Mouse (Mus musculus) adrenal gland, postnatal 25 days (tissue): ENCODE measurements around the gene Cmc2. TPM values are rescaled to one million over a fixed set of nuclear protein-coding genes. Genes with fewer than 3 reads are reported as not detected.
A peak's percentile ranks its signal among the peaks of the same experiment; 100 is the strongest.

Experiments
- DNase-seq: peaks from one replicate; pipeline ENCODE4 v3.0.0; 2021; ENCODE audit warnings: mixed read lengths
- long read RNA-seq: library from polyadenylated mRNA; stranded (forward); transcript quantifications from one replicate; pipeline ENCODE4 v2.0.0, GENCODE M21; 2021
- total RNA-seq: library from RNA; stranded (reverse); gene quantifications from 2 replicates; pipeline ENCODE4 v1.2.3, GENCODE M21; 2021

Cmc2 gene
- 50.7 and 55.5 TPM in 2 replicates for total RNA-seq
- long read RNA-seq, transcript Cmc2-205 (4 exons, 1,459 nt), result major isoform, 20 of 29 reads
- long read RNA-seq, partial matches to known transcripts, result 0 of 29 reads
- long read RNA-seq, other reads (novel, unspliced or antisense), result 4 of 29 reads

- DNase-seq, result peak; percentile 92
Observed at GRCm38 (mm10) chr8:116921337-116922059, at the start of gene Cmc2, which contains the start of gene Cenpn. Cmc2 (minus strand) TSS chr8:116921455. Cenpn (plus strand) TSS chr8:116921730.

GRCm38 (mm10) chr8:116969531-116969930 is 48.3 kb upstream of the Cmc2 start:
- no peak for DNase-seq

DNA sequence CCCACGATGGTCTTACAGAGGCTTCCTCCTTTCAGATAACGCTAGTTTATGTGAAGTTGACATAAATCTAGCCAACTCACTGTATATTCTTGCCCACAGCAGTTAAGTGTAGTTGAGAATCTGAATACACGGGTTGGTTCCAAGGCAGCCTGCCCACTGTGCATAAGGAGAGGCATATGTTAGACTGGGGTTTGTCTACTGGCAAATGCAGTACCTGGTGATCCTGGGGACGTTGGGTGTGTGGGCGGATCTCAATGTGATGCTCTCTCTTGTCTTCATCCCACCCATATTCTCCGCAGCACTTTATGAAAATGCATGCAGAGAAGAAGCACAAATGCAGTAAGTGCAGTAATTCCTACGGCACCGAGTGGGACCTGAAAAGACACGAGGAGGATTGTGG is 33.2 kb upstream of the Cmc2 start:
- DNase-seq, result no peak

DNA sequence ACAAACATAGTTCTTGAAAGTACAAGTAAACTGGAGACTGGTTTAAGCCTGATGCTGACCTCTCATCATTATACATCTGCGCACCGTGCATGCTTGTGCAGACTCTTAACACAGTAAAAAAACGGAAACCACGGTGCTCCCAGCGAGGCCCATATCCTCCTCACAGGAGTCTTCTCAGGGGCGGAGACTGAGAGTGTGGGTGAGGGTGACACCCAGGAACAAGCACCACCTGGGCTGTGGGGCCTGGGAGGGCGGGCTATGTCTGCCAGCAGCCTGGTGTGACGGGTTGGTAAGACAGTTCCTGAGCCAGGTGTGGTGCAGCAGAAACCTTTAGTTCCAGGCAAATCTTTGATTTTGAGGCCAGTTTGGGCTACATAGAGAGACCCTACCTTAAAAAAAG is 31.2 kb upstream of the Cmc2 start:
- no peak for DNase-seq

GRCm38 (mm10) chr8:116951778-116952177 is 30.5 kb upstream of the Cmc2 start:
- DNase-seq, result no peak

DNA sequence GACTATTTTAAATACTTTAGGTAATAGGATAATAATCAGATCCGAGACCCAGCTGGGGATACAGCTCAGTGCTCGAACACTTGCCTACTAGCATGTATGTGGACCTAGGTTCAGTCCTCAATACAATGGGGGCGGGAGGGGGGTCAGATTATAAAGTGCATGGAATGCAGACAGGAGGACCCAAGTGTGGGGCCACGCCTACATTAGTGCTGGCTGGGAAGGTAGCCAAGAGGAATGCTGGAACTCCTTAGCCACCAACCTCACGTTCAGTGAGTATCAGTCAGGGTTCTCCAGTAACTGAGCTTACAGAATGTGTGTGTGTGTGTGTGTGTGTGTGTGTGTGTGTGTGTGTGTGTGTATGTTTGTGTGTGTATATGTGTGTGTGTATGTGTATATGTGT is 30.1 kb upstream of the Cmc2 start:
- DNase-seq, result no peak

GRCm38 (mm10) chr8:116947589-116947988 is 26.3 kb upstream of the Cmc2 start:
- no peak for DNase-seq

DNA sequence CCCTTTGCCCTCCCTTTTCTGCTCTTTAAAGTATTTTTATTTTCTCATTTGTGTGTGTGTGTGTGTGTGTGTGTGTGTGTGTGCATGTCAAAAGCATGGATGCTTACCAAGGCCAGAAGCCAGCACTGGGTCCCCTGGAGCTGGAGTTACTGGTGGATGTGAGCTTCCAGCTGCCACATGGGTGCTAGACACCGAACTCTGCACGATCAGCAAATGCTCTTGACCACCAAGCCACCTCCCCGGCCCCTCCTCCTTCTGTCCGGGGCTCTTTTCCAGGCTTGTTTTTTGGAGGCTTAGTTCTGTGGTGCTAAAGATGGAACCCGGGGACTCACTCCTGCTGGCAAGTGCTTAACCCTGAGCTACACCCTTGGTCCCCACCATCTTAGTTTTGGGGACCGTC is 25.6 kb upstream of the Cmc2 start:
- DNase-seq, result no peak

- no peak for DNase-seq
Observed at GRCm38 (mm10) chr8:116946268-116946838, 25.1 kb upstream of the Cmc2 start.

DNA sequence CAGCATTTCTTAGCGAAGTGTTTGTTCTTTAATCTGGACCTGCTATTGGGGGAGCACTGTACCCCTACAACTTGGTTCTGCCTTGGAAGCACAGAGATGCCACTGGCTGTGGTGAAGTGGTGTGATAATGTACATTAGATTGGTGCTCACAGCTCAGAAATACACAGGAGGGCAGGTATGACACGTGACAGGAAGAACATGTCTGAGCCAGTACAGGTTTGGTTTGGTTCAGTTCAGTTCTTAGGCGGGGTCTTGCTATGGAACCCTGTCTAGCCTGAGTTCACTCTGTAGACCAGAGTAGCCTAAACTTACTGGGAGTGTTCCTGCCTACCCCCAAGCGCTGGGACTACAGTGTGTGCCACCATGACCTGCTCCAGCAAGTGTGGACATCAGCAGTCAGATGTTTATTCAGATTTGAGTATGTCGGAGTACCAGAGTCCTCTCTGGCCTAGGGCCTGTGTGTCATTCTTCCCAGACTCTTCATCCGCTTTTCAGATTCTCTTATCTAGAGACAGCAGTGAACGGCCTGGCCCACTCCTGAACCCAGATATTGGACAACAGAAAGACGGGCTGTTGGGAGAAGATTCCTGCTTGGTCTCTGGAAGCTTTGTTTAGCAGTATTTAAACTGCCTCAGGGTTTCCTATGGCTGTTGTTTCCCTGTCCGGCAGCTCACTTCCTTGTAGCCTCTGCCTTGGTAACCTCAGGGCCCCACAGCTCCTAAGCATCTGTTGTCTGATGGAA is 24.1 kb upstream of the Cmc2 start:
- no peak for DNase-seq

- no peak for DNase-seq
Observed at GRCm38 (mm10) chr8:116944385-116944696, 23.1 kb upstream of the Cmc2 start.

- DNase-seq, result peak; percentile 16
Observed at GRCm38 (mm10) chr8:116943555-116944384, 22.5 kb upstream of the Cmc2 start.

DNA sequence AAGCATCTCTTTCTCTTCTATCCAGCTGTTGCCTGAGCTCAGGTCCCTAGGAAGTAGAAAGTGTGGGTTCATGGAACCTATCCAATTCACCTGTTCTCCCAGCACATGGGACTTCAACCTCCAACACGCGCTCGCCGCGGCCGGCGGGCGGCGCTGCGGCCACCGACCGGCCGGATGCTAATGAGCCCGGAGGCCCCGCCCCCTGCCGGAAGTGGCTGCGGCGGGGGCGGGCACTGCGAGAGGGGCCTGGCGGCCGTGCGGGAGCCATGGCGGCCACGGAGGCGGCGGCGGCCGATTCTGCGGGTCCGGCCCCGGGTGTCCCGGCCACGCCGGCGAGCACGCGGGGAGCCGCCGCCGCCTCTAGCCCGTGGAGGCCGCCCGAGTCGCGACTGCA is 21.9 kb upstream of the Cmc2 start, which contains the start of gene Atmin:
Gene Atmin (plus strand): TSS at position 233 of the 394 bp plus-strand sequence.
- peak; percentile 92 for DNase-seq

GRCm38 (mm10) chr8:116942284-116943058 is 21.2 kb upstream of the Cmc2 start:
- DNase-seq, result no peak

GRCm38 (mm10) chr8:116935506-116935905 is 14.3 kb upstream of the Cmc2 start:
- DNase-seq, result no peak

- no peak for DNase-seq
Observed at GRCm38 (mm10) chr8:116934976-116935375, 13.7 kb upstream of the Cmc2 start.

DNA sequence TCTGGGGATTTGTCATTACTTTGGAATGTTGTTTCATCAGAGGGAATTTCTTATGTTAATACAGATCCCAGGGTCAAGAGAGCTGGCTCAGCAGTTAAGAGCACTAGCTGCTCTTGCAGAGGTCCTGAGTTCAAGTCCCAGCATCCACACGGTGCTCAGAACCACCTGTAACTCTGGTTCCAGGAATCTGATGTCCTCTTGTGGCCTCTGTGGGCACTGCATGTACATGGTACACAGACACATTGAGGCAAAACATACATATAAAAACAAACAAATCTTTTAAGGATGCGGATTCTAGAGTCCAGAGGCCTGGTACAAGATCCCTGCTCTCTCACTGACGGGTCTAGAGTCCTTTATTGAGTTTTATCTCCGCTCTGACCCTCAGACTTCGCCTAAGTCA is 7.3 kb upstream of the Cmc2 start:
- no peak for DNase-seq

GRCm38 (mm10) chr8:116927880-116928279 is 6.6 kb upstream of the Cmc2 start:
- DNase-seq, result peak; percentile 67

DNA sequence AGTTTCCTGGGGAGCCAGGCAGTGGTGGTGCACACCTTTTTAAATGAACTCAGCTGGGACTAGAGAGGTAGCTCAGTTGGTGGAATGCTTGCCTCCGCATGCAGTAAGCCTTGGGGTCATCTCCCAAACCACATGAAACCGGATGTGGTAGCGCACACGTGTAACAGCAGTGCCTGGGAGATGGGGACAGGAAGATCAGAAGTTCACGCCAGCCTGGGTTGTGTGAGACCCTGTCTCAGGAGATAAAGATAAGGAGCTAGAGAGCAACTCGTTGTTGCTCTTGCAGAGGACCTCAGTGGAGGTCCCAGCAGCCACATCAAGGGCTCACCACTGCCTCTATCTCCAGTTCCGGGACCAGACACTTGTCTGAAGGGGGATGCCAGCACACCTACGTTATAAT is 2.3 kb upstream of the Cmc2 start:
- DNase-seq, result no peak

- DNase-seq, result no peak
Observed at GRCm38 (mm10) chr8:116922060-116922757, 954 bp upstream of the Cmc2 start.

DNA sequence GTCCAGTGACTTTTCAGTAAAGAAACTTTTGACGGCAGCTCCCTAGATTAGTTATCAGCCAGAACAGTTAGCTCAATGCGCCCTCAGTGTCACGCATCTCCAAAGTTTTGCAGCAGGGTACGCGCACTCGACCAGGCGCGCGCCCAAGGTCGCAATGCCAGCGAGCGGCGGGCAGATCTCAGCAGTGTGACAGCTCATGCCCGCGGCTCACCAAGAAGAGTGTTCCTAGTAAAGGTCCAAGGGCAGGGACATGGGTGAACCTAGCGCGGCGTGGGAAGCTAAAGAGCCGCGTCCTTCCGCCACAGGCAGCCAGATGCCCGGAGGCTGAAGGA is 284 bp downstream of the Cmc2 start:
- DNase-seq, result peak; percentile 75
